Mouse (Mus musculus): ENCODE data around the gene Spesp1. TPM values are rescaled to one million over a fixed set of nuclear protein-coding genes. Genes with fewer than 3 reads are reported as not detected.

Gene Spesp1
- polyA plus RNA-seq, 1 experiment from 2014 or later: not detected

DNA sequence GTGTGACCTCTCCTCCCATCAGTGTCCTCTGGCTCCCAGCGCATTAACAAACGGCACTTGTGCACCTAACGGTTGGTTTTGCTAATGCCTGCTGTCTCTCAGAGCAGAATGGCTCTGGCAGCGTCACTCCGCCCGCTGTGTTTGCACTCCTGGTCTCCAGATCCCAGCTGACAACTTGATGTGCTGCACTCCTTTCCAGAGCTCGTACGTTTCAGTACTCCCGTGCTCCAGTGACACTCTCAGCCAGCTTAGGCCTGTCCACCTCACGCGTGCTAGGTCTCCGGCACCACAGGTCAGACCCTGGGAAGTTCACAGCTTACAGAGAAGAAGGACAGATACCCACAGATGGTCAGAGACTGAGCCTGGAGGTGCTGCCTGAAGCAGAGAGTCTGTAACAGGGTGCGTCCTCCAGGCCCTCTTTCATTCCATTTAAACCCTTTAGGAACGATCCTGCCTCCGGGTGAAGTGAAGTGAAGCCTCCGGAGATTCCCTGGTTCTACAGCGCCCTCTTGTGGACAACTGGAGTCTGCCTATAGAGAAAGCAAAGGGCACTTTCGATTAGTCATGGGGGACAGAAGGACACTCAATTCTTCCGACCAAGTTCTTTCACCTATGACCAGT is 37.9 kb downstream of the Spesp1 start:
- H3K27me3 ChIP-seq (replicated peaks; ENCODE audit: low read depth, poor library complexity, severe bottlenecking): peaks cover 20% of the 10 kb centered on the region
- H3K36me3 ChIP-seq (replicated peaks): no peaks in the 10 kb centered on the region
- peak overlapping the region; percentile 27; the same call in 1 of the 2 replicates for H3K4me3 ChIP-seq
- WGBS: 24% methylated on average over 19 of the region's 19 CpGs
- H3K9me3 ChIP-seq: peaks cover 3% of the 10 kb centered on the region; the same call in 1 of the 2 replicates
- DNase-seq (ENCODE audit: low spot score): peak; percentile 86
- peak overlapping the region; percentile 20; the same call in 1 of the 2 replicates for H3K27ac ChIP-seq (replicated peaks)
- H3K4me1 ChIP-seq: peaks cover 13% of the 10 kb centered on the region

DNA sequence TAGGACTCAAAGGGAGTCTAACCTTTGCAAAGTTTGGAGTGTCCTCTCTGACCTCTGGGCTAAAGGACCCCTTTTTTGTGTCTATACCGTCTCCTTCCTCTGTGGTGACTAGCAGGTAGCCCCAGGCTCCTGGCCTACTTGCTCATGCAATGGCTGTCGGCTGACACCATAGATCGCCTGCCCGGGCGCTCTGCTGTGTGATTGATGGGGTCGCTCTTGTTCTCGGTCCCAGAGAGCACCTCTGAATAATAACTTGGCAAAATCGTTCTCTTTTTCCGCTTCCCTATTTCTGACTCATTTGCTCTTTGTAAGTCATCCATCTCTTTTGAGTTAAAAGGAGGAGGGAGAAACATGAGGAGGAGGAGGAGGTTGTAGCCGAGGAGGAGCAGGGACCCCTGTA is 42.0 kb downstream of the Spesp1 start:
- peaks cover 24% of the 10 kb centered on the region for H3K4me1 ChIP-seq
- no peaks in the 10 kb centered on the region for H3K36me3 ChIP-seq (replicated peaks)
- peaks cover 9% of the 10 kb centered on the region for H3K27me3 ChIP-seq (replicated peaks; ENCODE audit: low read depth, poor library complexity, severe bottlenecking)
- no peak for DNase-seq (ENCODE audit: low spot score)
- H3K4me3 ChIP-seq: no peak overlapping the region
- no peak overlapping the region for H3K27ac ChIP-seq (replicated peaks)
- 81% methylated on average over 10 of the region's 10 CpGs for WGBS
- peaks cover 4% of the 10 kb centered on the region; the same call in 1 of the 2 replicates for H3K9me3 ChIP-seq

GRCm38 (mm10) chr9:62237381-62237980 is 44.5 kb downstream of the Spesp1 start:
- DNase-seq (ENCODE audit: low spot score): no peak
- Histone ChIP-seq H3K4me1 (peaks cover 23% of the 10 kb centered on the region), H3K27ac (replicated peaks) (peak overlapping the region; percentile 24; the same call in 1 of the 2 replicates), H3K4me3 (no peak overlapping the region), H3K36me3 (replicated peaks) (no peaks in the 10 kb centered on the region), H3K9me3 (peaks cover 6% of the 10 kb centered on the region; the same call in 1 of the 2 replicates), H3K27me3 (replicated peaks; ENCODE audit: low read depth, poor library complexity, severe bottlenecking) (no peaks in the 10 kb centered on the region)
- WGBS: 55% methylated on average over 9 of the region's 9 CpGs

DNA sequence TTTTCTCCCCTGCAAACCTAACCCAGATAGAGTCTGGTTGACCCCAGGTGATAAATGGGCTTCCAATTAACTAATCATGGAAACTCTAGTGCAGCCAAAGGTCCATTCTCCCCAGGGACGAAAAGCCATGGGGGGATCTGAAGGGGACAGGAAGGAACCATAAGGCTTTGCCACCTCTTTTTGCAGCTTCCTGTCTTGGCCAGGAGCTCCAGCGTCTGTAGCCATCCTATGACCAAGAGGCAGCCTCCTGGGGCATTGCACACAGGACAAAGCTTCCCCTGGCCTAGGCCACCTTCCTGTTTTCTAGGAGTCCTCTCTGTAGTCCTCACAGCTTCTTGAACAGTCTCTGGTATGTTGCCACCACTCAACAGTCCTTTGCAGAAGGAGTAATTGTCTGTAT is 46.5 kb downstream of the Spesp1 start:
- WGBS: 85% methylated on average over 2 of the region's 2 CpGs
- no peak overlapping the region for H3K4me3 ChIP-seq
- H3K27me3 ChIP-seq (replicated peaks; ENCODE audit: low read depth, poor library complexity, severe bottlenecking): no peaks in the 10 kb centered on the region
- H3K9me3 ChIP-seq: peaks cover 6% of the 10 kb centered on the region; the same call in 1 of the 2 replicates
- no peak for DNase-seq (ENCODE audit: low spot score)
- H3K27ac ChIP-seq (replicated peaks): no peak overlapping the region
- peaks cover 26% of the 10 kb centered on the region for H3K4me1 ChIP-seq
- H3K36me3 ChIP-seq (replicated peaks): no peaks in the 10 kb centered on the region

DNA sequence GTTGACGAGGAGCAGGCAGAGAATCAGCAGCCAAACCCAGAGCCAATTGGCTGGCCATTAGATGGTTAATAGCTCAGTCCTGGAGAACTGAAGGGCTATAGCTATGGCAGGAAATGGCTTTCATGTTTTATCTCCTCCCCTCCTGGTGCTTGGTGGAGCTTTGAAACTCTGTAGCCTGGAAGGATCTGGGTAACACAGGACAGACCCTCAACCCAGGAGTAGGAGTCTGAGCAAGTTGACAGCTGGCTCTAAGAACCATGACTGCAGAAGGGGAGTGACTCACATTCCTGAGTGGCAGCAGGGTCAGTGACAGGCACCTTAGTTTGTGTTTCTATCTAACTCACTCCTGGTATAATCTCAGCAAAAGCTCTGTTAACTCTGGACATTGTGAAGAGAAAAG is 49.4 kb downstream of the Spesp1 start:
- H3K36me3 ChIP-seq (replicated peaks): no peaks in the 10 kb centered on the region
- no peak overlapping the region for H3K4me3 ChIP-seq
- H3K4me1 ChIP-seq: peaks cover 11% of the 10 kb centered on the region
- 46% methylated on average over 1 of the region's 1 CpGs for whole genome bisulfite sequencing
- DNase-seq (ENCODE audit: low spot score): no peak
- H3K9me3 ChIP-seq: peaks cover 6% of the 10 kb centered on the region; the same call in 1 of the 2 replicates
- H3K27ac ChIP-seq (replicated peaks): no peak overlapping the region; the same call in 1 of the 2 replicates
- no peaks in the 10 kb centered on the region for H3K27me3 ChIP-seq (replicated peaks; ENCODE audit: low read depth, poor library complexity, severe bottlenecking)

- Histone ChIP-seq H3K4me1 (peaks cover 7% of the 10 kb centered on the region), H3K36me3 (replicated peaks) (no peaks in the 10 kb centered on the region), H3K27ac (replicated peaks) (no peak overlapping the region), H3K27me3 (replicated peaks; ENCODE audit: low read depth, poor library complexity, severe bottlenecking) (no peaks in the 10 kb centered on the region), H3K9me3 (peaks cover 6% of the 10 kb centered on the region; the same call in 1 of the 2 replicates), H3K4me3 (no peak overlapping the region)
- 83% methylated on average over 3 of the region's 3 CpGs for WGBS
- DNase-seq (ENCODE audit: low spot score): no peak
These were observed 51.0 kb downstream of the Spesp1 start for GRCm38 (mm10) chr9:62231046-62231445.

DNA sequence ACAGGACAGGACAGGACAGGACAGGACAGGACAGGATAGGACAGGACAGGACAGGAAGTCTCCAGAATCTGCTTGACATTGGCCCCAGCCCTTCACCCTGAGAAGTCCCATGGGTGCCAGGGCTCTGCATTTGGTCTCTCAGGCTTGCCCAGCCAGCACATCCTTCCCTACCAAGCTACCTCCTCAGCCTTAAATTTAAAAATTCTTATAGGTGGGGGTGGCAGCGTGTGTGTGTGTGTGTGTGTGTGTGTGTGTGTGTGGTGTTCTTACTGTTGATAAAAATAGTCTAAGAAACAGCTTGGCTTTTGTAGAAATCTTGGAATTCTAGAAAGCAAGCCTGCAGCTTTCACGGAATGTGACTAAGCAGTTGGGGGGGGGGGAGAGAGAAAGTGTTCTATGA is 52.0 kb downstream of the Spesp1 start:
- Histone ChIP-seq H3K9me3 (0 out of 2 replicates have a peak, but pooled peaks cover 2% of the 10 kb centered on the region), H3K4me1 (peaks cover 7% of the 10 kb centered on the region), H3K4me3 (no peak overlapping the region), H3K27me3 (replicated peaks; ENCODE audit: low read depth, poor library complexity, severe bottlenecking) (no peaks in the 10 kb centered on the region), H3K36me3 (replicated peaks) (no peaks in the 10 kb centered on the region), H3K27ac (replicated peaks) (no peak overlapping the region)
- DNase-seq (ENCODE audit: low spot score): no peak
- WGBS: 80% methylated on average over 2 of the region's 2 CpGs

- H3K4me1 ChIP-seq: peaks cover 10% of the 10 kb centered on the region
- no peak for DNase-seq (ENCODE audit: low spot score)
- H3K27me3 ChIP-seq (replicated peaks; ENCODE audit: low read depth, poor library complexity, severe bottlenecking): peaks cover 14% of the 10 kb centered on the region
- 0 out of 2 replicates have a peak overlapping the region, but pooled peaks have one; percentile 27 for H3K27ac ChIP-seq (replicated peaks)
- H3K4me3 ChIP-seq: no peak overlapping the region
- no peaks in the 10 kb centered on the region for H3K9me3 ChIP-seq
- H3K36me3 ChIP-seq (replicated peaks): no peaks in the 10 kb centered on the region
- 21% methylated on average over 10 of the region's 10 CpGs for WGBS
These were observed 59.5 kb downstream of the Spesp1 start for GRCm38 (mm10) chr9:62222481-62222880.

DNA sequence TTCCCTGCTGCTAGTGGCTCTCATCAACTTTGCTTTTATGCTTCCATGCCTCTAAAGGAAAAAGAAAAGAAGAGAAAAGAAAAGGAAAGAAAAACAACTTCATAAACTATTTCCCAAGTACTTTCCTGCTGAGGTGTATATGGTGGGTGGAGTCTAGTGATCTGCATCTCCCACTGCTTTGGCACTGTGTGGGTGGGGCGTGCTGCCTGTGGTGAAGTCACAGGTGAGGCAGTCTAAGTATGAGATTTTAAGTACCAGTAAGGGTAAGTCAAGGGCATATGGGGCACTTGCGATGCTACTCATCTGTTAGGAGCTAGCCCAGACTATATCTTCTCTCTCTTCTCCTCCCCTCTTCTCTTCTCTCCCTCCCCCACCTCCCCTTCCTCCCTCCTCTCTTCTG is 60.0 kb downstream of the Spesp1 start:
- WGBS: 93% methylated on average over 2 of the region's 2 CpGs
- Histone ChIP-seq H3K36me3 (replicated peaks) (no peaks in the 10 kb centered on the region), H3K4me3 (no peak overlapping the region), H3K27ac (replicated peaks) (0 out of 2 replicates have a peak overlapping the region, but pooled peaks have one; percentile 27), H3K9me3 (no peaks in the 10 kb centered on the region), H3K27me3 (replicated peaks; ENCODE audit: low read depth, poor library complexity, severe bottlenecking) (peaks cover 14% of the 10 kb centered on the region), H3K4me1 (peaks cover 11% of the 10 kb centered on the region)
- no peak for DNase-seq (ENCODE audit: low spot score)

Small RNA genes within 50 kb of the gene (microRNA-seq; reads per million reads assigned to microRNA genes)
- gene Gm25603: not detected

Other genes starting within 250 kb of the Spesp1 start
- gene Glce, start 159.6 kb downstream of the Spesp1 start, polyA plus RNA-seq (2016; fragmentation: Nextera tagmentation; extraction: Ambion mirVana): 26.6 and 26.8 TPM in 2 replicates
- 208 and 232 TPM in 2 replicates for gene Anp32a, start 59.1 kb upstream of the Spesp1 start, polyA plus RNA-seq (2016; fragmentation: Nextera tagmentation; extraction: Ambion mirVana)

All from embryonic facial prominence, embryonic 10.5 days (tissue).